Mouse (Mus musculus) embryonic facial prominence, embryonic 11.5 days (tissue): ENCODE results near the gene Neurog3. TPM values are rescaled to one million over a fixed set of nuclear protein-coding genes. Genes with fewer than 3 reads are reported as not detected.

Experiments used
- ATAC-seq: fragments of 200-750 bp; cut with Nextera tagmentation; replicated peaks from 2 replicates; pipeline ENCODE4 v1.8.0; 2017; ENCODE audit warnings: low read depth; ENCODE audit not compliant: insufficient number of reproducible peaks, low FRiP score, low TSS enrichment
- DNase-seq: peaks from one replicate; pipeline ENCODE4 v3.0.0-alpha.2; 2015; ENCODE audit warnings: low spot score
- H3K27ac ChIP-seq: fragments of 300-500 bp; sonication (generic); replicated peaks from 2 replicates; pipeline ENCODE4 v1.5.1; 2014; ENCODE audit warnings: mild to moderate bottlenecking, low read depth, low read length, control low read depth
- H3K27me3 ChIP-seq: fragments of 300-500 bp; sonication (generic); 2 replicates; pipeline ENCODE4 v1.6.1; 2014; ENCODE audit warnings: mild to moderate bottlenecking, low read length, moderate library complexity, mixed read lengths; ENCODE audit not compliant: control insufficient read depth, insufficient read depth
- H3K36me3 ChIP-seq: fragments of 300-500 bp; sonication (generic); replicated peaks from 2 replicates; pipeline ENCODE4 v1.6.1; 2014; ENCODE audit warnings: low read depth, mild to moderate bottlenecking, low read length, moderate library complexity, mixed read lengths; ENCODE audit not compliant: control insufficient read depth, insufficient read depth
- H3K4me1 ChIP-seq: fragments of 300-500 bp; sonication (generic); 2 replicates; pipeline ENCODE4 v1.6.1; 2014; ENCODE audit warnings: low read length, mixed read lengths; ENCODE audit not compliant: control insufficient read depth, insufficient read depth
- H3K4me2 ChIP-seq: fragments of 300-500 bp; sonication (generic); 2 replicates; pipeline ENCODE4 v1.6.1; 2014; ENCODE audit warnings: low read depth, mild to moderate bottlenecking, control low read depth, low read length, moderate library complexity
- H3K4me3 ChIP-seq: fragments of 300-500 bp; sonication (generic); 2 replicates; pipeline ENCODE4 v1.5.1; 2014; ENCODE audit warnings: low read depth, low read length, control low read depth
- H3K9ac ChIP-seq: fragments of 300-500 bp; sonication (generic); replicated peaks from 2 replicates; pipeline ENCODE4 v1.6.1; 2014; ENCODE audit warnings: mild to moderate bottlenecking, control low read depth, low read length
- H3K9me3 ChIP-seq: fragments of 300-500 bp; sonication (generic); replicated peaks from 2 replicates; pipeline ENCODE4 v1.6.1; 2016; ENCODE audit warnings: mild to moderate bottlenecking, low read length, inconsistent platforms, mixed read lengths; ENCODE audit not compliant: control insufficient read depth
- WGBS: fragments of 180-500 bp; shearing (Covaris S2); extraction: QIAGEN DNeasy Blood & Tissue Kit; methylation state at CpG from one replicate; pipeline ENCODE4 v1.1.7; 2014; 5-methylcytosine and 5-hydroxymethylcytosine counted together
- polyA plus RNA-seq: library from polyadenylated mRNA; unstranded; fragments of >200 nt; fragmentation: Nextera tagmentation; extraction: Ambion mirVana; gene quantifications from 2 replicates; pipeline ENCODE4 v1.2.1, GENCODE M21; 2014

Neurog3 gene
- polyA plus RNA-seq, 1 experiment from 2014 or later, result 1.2 TPM

GRCm38 (mm10) chr10:62099749-62100403 is 33.0 kb upstream of the Neurog3 start:
- Histone ChIP-seq H3K9me3 (no peaks in the 10 kb centered on the region), H3K36me3 (no peaks in the 10 kb centered on the region), H3K9ac (no peak overlapping the region), H3K4me1 (no peaks in the 10 kb centered on the region; the same call in 1 of the 2 replicates), H3K4me2 (no peak overlapping the region), H3K4me3 (no peak overlapping the region), H3K27ac (0 out of 2 replicates have a peak overlapping the region, but pooled peaks have one; percentile 5), H3K27me3 (no peaks in the 10 kb centered on the region)
- no peak for ATAC-seq
- 63% methylated on average over 10 of the region's 10 CpGs for WGBS
- DNase-seq, result peak; percentile 30

- H3K9me3 ChIP-seq, result no peaks in the 10 kb centered on the region
- WGBS, result 13% methylated on average over 7 of the region's 7 CpGs
- no peaks in the 10 kb centered on the region; the same call in 1 of the 2 replicates for H3K4me1 ChIP-seq
- no peak overlapping the region for H3K27ac ChIP-seq
- DNase-seq (peak; percentile 91), ATAC-seq (peak; percentile 68)
- H3K4me3 ChIP-seq, result no peak overlapping the region
- no peak overlapping the region for H3K4me2 ChIP-seq
- H3K36me3 ChIP-seq, result no peaks in the 10 kb centered on the region
- no peaks in the 10 kb centered on the region for H3K27me3 ChIP-seq
- H3K9ac ChIP-seq, result no peak overlapping the region
Observed at GRCm38 (mm10) chr10:62101504-62102439, 31.1 kb upstream of the Neurog3 start.

GRCm38 (mm10) chr10:62104835-62105576 is 27.9 kb upstream of the Neurog3 start:
- H3K4me2 ChIP-seq, result no peak overlapping the region
- no peaks in the 10 kb centered on the region for H3K9me3 ChIP-seq
- no peak overlapping the region for H3K9ac ChIP-seq
- H3K27me3 ChIP-seq, result peaks cover 4% of the 10 kb centered on the region; the same call in 1 of the 2 replicates
- H3K4me1 ChIP-seq, result no peaks in the 10 kb centered on the region; the same call in 1 of the 2 replicates
- DNase-seq (peak; percentile 80), ATAC-seq (no peak)
- H3K27ac ChIP-seq, result no peak overlapping the region
- WGBS, result 29% methylated on average over 7 of the region's 7 CpGs
- no peaks in the 10 kb centered on the region for H3K36me3 ChIP-seq
- no peak overlapping the region for H3K4me3 ChIP-seq

GRCm38 (mm10) chr10:62107048-62107447 is 25.8 kb upstream of the Neurog3 start:
- no peak overlapping the region for H3K9ac ChIP-seq
- H3K27me3 ChIP-seq, result peaks cover 8% of the 10 kb centered on the region
- H3K9me3 ChIP-seq, result no peaks in the 10 kb centered on the region
- H3K27ac ChIP-seq, result no peak overlapping the region
- H3K4me2 ChIP-seq, result no peak overlapping the region
- 60% methylated on average over 9 of the region's 9 CpGs for WGBS
- H3K4me1 ChIP-seq, result peaks cover 4% of the 10 kb centered on the region
- no peak for DNase-seq
- no peak overlapping the region for H3K4me3 ChIP-seq
- ATAC-seq, result no peak
- H3K36me3 ChIP-seq, result no peaks in the 10 kb centered on the region

GRCm38 (mm10) chr10:62110504-62111206 is 22.2 kb upstream of the Neurog3 start:
- ATAC-seq (peak; percentile 73), DNase-seq (peak; percentile 87)
- peak overlapping the region; percentile 94 for H3K4me2 ChIP-seq
- peaks cover 4% of the 10 kb centered on the region for H3K4me1 ChIP-seq
- peak overlapping the region; percentile 63 for H3K9ac ChIP-seq
- H3K4me3 ChIP-seq, result peak overlapping the region; percentile 54
- WGBS, result 0% methylated on average over 52 of the region's 57 CpGs
- peaks cover 8% of the 10 kb centered on the region for H3K27me3 ChIP-seq
- no peaks in the 10 kb centered on the region for H3K36me3 ChIP-seq
- H3K27ac ChIP-seq, result no peak overlapping the region
- H3K9me3 ChIP-seq, result no peaks in the 10 kb centered on the region

- Histone ChIP-seq H3K9me3 (no peaks in the 10 kb centered on the region), H3K27ac (no peak overlapping the region), H3K27me3 (peaks cover 8% of the 10 kb centered on the region), H3K4me1 (peaks cover 4% of the 10 kb centered on the region), H3K9ac (no peak overlapping the region), H3K4me2 (no peak overlapping the region), H3K4me3 (peak overlapping the region; percentile 54; the same call in 1 of the 2 replicates), H3K36me3 (no peaks in the 10 kb centered on the region)
- ATAC-seq (no peak), DNase-seq (no peak)
- 37% methylated on average over 6 of the region's 6 CpGs for WGBS
Observed at GRCm38 (mm10) chr10:62111207-62111576, 21.7 kb upstream of the Neurog3 start.

- DNase-seq, result no peak
- no peak overlapping the region for H3K27ac ChIP-seq
- peaks cover 4% of the 10 kb centered on the region for H3K4me1 ChIP-seq
Observed at GRCm38 (mm10) chr10:62113865-62114647, 18.8 kb upstream of the Neurog3 start.

More at GRCm38 (mm10) chr10:62113865-62114647, 18.8 kb upstream of the Neurog3 start:
- H3K9ac ChIP-seq, result no peak overlapping the region
- WGBS, result 61% methylated on average over 9 of the region's 9 CpGs
- no peaks in the 10 kb centered on the region for H3K9me3 ChIP-seq
- peaks cover 8% of the 10 kb centered on the region for H3K27me3 ChIP-seq
- no peak overlapping the region for H3K4me3 ChIP-seq
- no peak for ATAC-seq
- no peaks in the 10 kb centered on the region for H3K36me3 ChIP-seq
- no peak overlapping the region for H3K4me2 ChIP-seq
